Mouse (Mus musculus): ENCODE data around the gene Dgke. TPM values are rescaled to one million over a fixed set of nuclear protein-coding genes. Genes with fewer than 3 reads are reported as not detected.
A peak's percentile ranks its signal among the peaks of the same experiment; 100 is the strongest.
"Not testable (repeated sequence)": the region's sequence is repeated elsewhere in the genome, so short reads cannot be mapped to it uniquely, and the experiment has no call there.

Dgke gene
- polyA plus RNA-seq, 1 experiment from 2014 or later, result 3.4 TPM

GRCm38 (mm10) chr11:88997343-88997742 lies 69.3 kb downstream of the Dgke start:
- peak overlapping the region; percentile 71; the same call in 1 of the 2 replicates for H3K27ac ChIP-seq (ENCODE audit: low read length)
- H3K36me3 ChIP-seq (ENCODE audit: insufficient read depth, low read length); H3K27me3 ChIP-seq (replicated peaks; ENCODE audit: insufficient read depth, low read length); ATAC-seq; H3K4me2 ChIP-seq (replicated peaks; ENCODE audit: low read depth, low read length); H3K4me3 ChIP-seq (ENCODE audit: low read depth, low read length); DNase-seq (ENCODE audit: low spot score); H3K4me1 ChIP-seq (ENCODE audit: insufficient read depth, low read depth, low read length); H3K9me3 ChIP-seq (ENCODE audit: low read length); H3K9ac ChIP-seq (replicated peaks; ENCODE audit: low read depth): not testable (repeated sequence)
- peak; percentile 34; the same call in 1 of the 2 replicates for TF ChIP-seq CTCF (IDR thresholded peaks at IDR 0.05)
- WGBS, result 82% methylated on average over 5 of the region's 5 CpGs

- no peak overlapping the region for H3K4me3 ChIP-seq (ENCODE audit: low read depth, low read length)
- H3K4me2 ChIP-seq (replicated peaks; ENCODE audit: low read depth, low read length), result no peak overlapping the region
- no peaks in the 10 kb centered on the region for H3K9me3 ChIP-seq (ENCODE audit: low read length)
- WGBS, result 41% methylated on average over 7 of the region's 7 CpGs
- DNase-seq (ENCODE audit: low spot score) (peak; percentile 75), ATAC-seq (peak; percentile 24)
- H3K27me3 ChIP-seq (replicated peaks; ENCODE audit: insufficient read depth, low read length), result no peaks in the 10 kb centered on the region
- H3K4me1 ChIP-seq (ENCODE audit: insufficient read depth, low read depth, low read length), result peaks cover 5% of the 10 kb centered on the region; the same call in 1 of the 2 replicates
- no peaks in the 10 kb centered on the region for H3K36me3 ChIP-seq (ENCODE audit: insufficient read depth, low read length)
- TF ChIP-seq CTCF (IDR thresholded peaks at IDR 0.05) (no peak), EP300 (IDR thresholded peaks at IDR 0.05) (peak; percentile 94)
- 0 out of 2 replicates have a peak overlapping the region, but pooled peaks have one; percentile 19 for H3K9ac ChIP-seq (replicated peaks; ENCODE audit: low read depth)
- peak overlapping the region; percentile 71 for H3K27ac ChIP-seq (ENCODE audit: low read length)
Measured at GRCm38 (mm10) chr11:88996427-88996826, 70.2 kb downstream of the Dgke start.

- no peak overlapping the region for H3K4me3 ChIP-seq (ENCODE audit: low read depth, low read length)
- peak overlapping the region; percentile 71; the same call in 1 of the 2 replicates for H3K27ac ChIP-seq (ENCODE audit: low read length)
- no peak for TF ChIP-seq CTCF (IDR thresholded peaks at IDR 0.05)
- TF ChIP-seq EP300 (IDR thresholded peaks at IDR 0.05), result no peak
- no peak overlapping the region for H3K4me2 ChIP-seq (replicated peaks; ENCODE audit: low read depth, low read length)
- peaks cover 3% of the 10 kb centered on the region; the same call in 1 of the 2 replicates for H3K4me1 ChIP-seq (ENCODE audit: insufficient read depth, low read depth, low read length)
- no peaks in the 10 kb centered on the region for H3K27me3 ChIP-seq (replicated peaks; ENCODE audit: insufficient read depth, low read length)
- DNase-seq (ENCODE audit: low spot score) (no peak), ATAC-seq (no peak)
- 93% methylated on average over 2 of the region's 2 CpGs for WGBS
- no peak overlapping the region for H3K9ac ChIP-seq (replicated peaks; ENCODE audit: low read depth)
- no peaks in the 10 kb centered on the region for H3K9me3 ChIP-seq (ENCODE audit: low read length)
- no peaks in the 10 kb centered on the region for H3K36me3 ChIP-seq (ENCODE audit: insufficient read depth, low read length)
Measured at GRCm38 (mm10) chr11:88995616-88996015, 71.0 kb downstream of the Dgke start.

- no peaks in the 10 kb centered on the region for H3K36me3 ChIP-seq (ENCODE audit: insufficient read depth, low read length)
- TF ChIP-seq EP300 (IDR thresholded peaks at IDR 0.05), result no peak
- TF ChIP-seq CTCF (IDR thresholded peaks at IDR 0.05), result no peak
- no peak overlapping the region for H3K4me2 ChIP-seq (replicated peaks; ENCODE audit: low read depth, low read length)
- H3K9ac ChIP-seq (replicated peaks; ENCODE audit: low read depth), result no peak overlapping the region
- no peaks in the 10 kb centered on the region; the same call in 1 of the 2 replicates for H3K4me1 ChIP-seq (ENCODE audit: insufficient read depth, low read depth, low read length)
- no peaks in the 10 kb centered on the region for H3K27me3 ChIP-seq (replicated peaks; ENCODE audit: insufficient read depth, low read length)
- no peak overlapping the region for H3K4me3 ChIP-seq (ENCODE audit: low read depth, low read length)
- no peaks in the 10 kb centered on the region for H3K9me3 ChIP-seq (ENCODE audit: low read length)
- no peak for ATAC-seq
- no peak overlapping the region for H3K27ac ChIP-seq (ENCODE audit: low read length)
- 84% methylated on average over 7 of the region's 7 CpGs for whole genome bisulfite sequencing
- no peak for DNase-seq (ENCODE audit: low spot score)
Measured at GRCm38 (mm10) chr11:88994492-88994891, 72.2 kb downstream of the Dgke start.

GRCm38 (mm10) chr11:88993625-88994024 lies 73.0 kb downstream of the Dgke start:
- no peak overlapping the region for H3K4me2 ChIP-seq (replicated peaks; ENCODE audit: low read depth, low read length)
- ATAC-seq (peak; percentile 62), DNase-seq (ENCODE audit: low spot score) (peak; percentile 85)
- no peak overlapping the region for H3K4me3 ChIP-seq (ENCODE audit: low read depth, low read length)
- no peak overlapping the region for H3K27ac ChIP-seq (ENCODE audit: low read length)
- no peaks in the 10 kb centered on the region for H3K36me3 ChIP-seq (ENCODE audit: insufficient read depth, low read length)
- TF ChIP-seq EP300 (IDR thresholded peaks at IDR 0.05) (0 out of 2 replicates have a peak, but pooled peaks have one; percentile 20), CTCF (IDR thresholded peaks at IDR 0.05) (peak; percentile 86)
- H3K27me3 ChIP-seq (replicated peaks; ENCODE audit: insufficient read depth, low read length), result no peaks in the 10 kb centered on the region
- no peaks in the 10 kb centered on the region for H3K9me3 ChIP-seq (ENCODE audit: low read length)
- H3K4me1 ChIP-seq (ENCODE audit: insufficient read depth, low read depth, low read length), result no peaks in the 10 kb centered on the region; the same call in 1 of the 2 replicates
- 14% methylated on average over 5 of the region's 5 CpGs for WGBS
- no peak overlapping the region for H3K9ac ChIP-seq (replicated peaks; ENCODE audit: low read depth)

- Histone ChIP-seq H3K27me3 (replicated peaks; ENCODE audit: insufficient read depth, low read length) (no peaks in the 10 kb centered on the region), H3K4me2 (replicated peaks; ENCODE audit: low read depth, low read length) (no peak overlapping the region), H3K9ac (replicated peaks; ENCODE audit: low read depth) (no peak overlapping the region), H3K27ac (ENCODE audit: low read length) (no peak overlapping the region), H3K4me1 (ENCODE audit: insufficient read depth, low read depth, low read length) (no peaks in the 10 kb centered on the region; the same call in 1 of the 2 replicates), H3K36me3 (ENCODE audit: insufficient read depth, low read length) (no peaks in the 10 kb centered on the region), H3K9me3 (ENCODE audit: low read length) (no peaks in the 10 kb centered on the region), H3K4me3 (ENCODE audit: low read depth, low read length) (no peak overlapping the region)
- ATAC-seq (no peak), DNase-seq (ENCODE audit: low spot score) (no peak)
- no peak for TF ChIP-seq EP300 (IDR thresholded peaks at IDR 0.05)
- no peak for TF ChIP-seq CTCF (IDR thresholded peaks at IDR 0.05)
- 47% methylated on average over 7 of the region's 7 CpGs for WGBS
Measured at GRCm38 (mm10) chr11:88993186-88993585, 73.5 kb downstream of the Dgke start.

GRCm38 (mm10) chr11:88989530-88989929 lies 77.1 kb downstream of the Dgke start:
- no peak overlapping the region for H3K4me3 ChIP-seq (ENCODE audit: low read depth, low read length)
- TF ChIP-seq EP300 (IDR thresholded peaks at IDR 0.05), result no peak
- TF ChIP-seq CTCF (IDR thresholded peaks at IDR 0.05), result peak; percentile 73
- H3K4me2 ChIP-seq (replicated peaks; ENCODE audit: low read depth, low read length), result no peak overlapping the region
- no peaks in the 10 kb centered on the region for H3K27me3 ChIP-seq (replicated peaks; ENCODE audit: insufficient read depth, low read length)
- no peak overlapping the region for H3K27ac ChIP-seq (ENCODE audit: low read length)
- 56% methylated on average over 5 of the region's 5 CpGs for WGBS
- DNase-seq (ENCODE audit: low spot score) (peak; percentile 79), ATAC-seq (peak; percentile 82)
- no peak overlapping the region for H3K9ac ChIP-seq (replicated peaks; ENCODE audit: low read depth)
- no peaks in the 10 kb centered on the region for H3K9me3 ChIP-seq (ENCODE audit: low read length)
- no peaks in the 10 kb centered on the region for H3K4me1 ChIP-seq (ENCODE audit: insufficient read depth, low read depth, low read length)
- H3K36me3 ChIP-seq (ENCODE audit: insufficient read depth, low read length), result no peaks in the 10 kb centered on the region
